Mouse (Mus musculus) megakaryocyte, embryonic 14.5 days (primary cell): ENCODE data around the gene Swt1. TPM values are rescaled to one million over a fixed set of nuclear protein-coding genes. Genes with fewer than 3 reads are reported as not detected.
"Not testable (repeated sequence)": the region's sequence is repeated elsewhere in the genome, so short reads cannot be mapped to it uniquely, and the experiment has no call there.

Experiments
- H3K27me3 ChIP-seq: replicated peaks from 2 replicates; pipeline ENCODE3; 2012; ENCODE audit warnings: inconsistent platforms
- H3K36me3 ChIP-seq: replicated peaks from 2 replicates; pipeline ENCODE3; 2012; ENCODE audit warnings: low read length, inconsistent platforms, mixed read lengths
- H3K4me1 ChIP-seq: 2 replicates; pipeline ENCODE4 v1.6.1; 2012; ENCODE audit warnings: inconsistent platforms
- H3K4me3 ChIP-seq: replicated peaks from 2 replicates; pipeline ENCODE3; 2012; ENCODE audit warnings: moderate library complexity, mild to moderate bottlenecking, inconsistent platforms
- H3K9me3 ChIP-seq: 2 replicates; pipeline ENCODE4 v1.6.1; 2012; ENCODE audit warnings: inconsistent platforms
- FLI1 ChIP-seq: IDR thresholded peaks from 2 replicates; pipeline ENCODE4 v1.6.1; 2012; ENCODE audit warnings: low read length, inconsistent platforms, mixed read lengths
- GATA1 ChIP-seq: IDR thresholded peaks from 3 replicates; pipeline ENCODE4 v1.6.1; 2012; ENCODE audit warnings: mixed read lengths, low read length, inconsistent platforms, borderline replicate concordance
- polyA plus RNA-seq: library from polyadenylated mRNA; stranded (reverse); fragments of >175 nt; gene quantifications from 2 replicates; pipeline ENCODE4 v1.2.3, GENCODE M21; 2012; ENCODE audit warnings: low replicate concordance; ENCODE audit not compliant: insufficient read depth

Gene Swt1
- polyA plus RNA-seq, result 0.76 and 0.89 TPM in 2 replicates

DNA sequence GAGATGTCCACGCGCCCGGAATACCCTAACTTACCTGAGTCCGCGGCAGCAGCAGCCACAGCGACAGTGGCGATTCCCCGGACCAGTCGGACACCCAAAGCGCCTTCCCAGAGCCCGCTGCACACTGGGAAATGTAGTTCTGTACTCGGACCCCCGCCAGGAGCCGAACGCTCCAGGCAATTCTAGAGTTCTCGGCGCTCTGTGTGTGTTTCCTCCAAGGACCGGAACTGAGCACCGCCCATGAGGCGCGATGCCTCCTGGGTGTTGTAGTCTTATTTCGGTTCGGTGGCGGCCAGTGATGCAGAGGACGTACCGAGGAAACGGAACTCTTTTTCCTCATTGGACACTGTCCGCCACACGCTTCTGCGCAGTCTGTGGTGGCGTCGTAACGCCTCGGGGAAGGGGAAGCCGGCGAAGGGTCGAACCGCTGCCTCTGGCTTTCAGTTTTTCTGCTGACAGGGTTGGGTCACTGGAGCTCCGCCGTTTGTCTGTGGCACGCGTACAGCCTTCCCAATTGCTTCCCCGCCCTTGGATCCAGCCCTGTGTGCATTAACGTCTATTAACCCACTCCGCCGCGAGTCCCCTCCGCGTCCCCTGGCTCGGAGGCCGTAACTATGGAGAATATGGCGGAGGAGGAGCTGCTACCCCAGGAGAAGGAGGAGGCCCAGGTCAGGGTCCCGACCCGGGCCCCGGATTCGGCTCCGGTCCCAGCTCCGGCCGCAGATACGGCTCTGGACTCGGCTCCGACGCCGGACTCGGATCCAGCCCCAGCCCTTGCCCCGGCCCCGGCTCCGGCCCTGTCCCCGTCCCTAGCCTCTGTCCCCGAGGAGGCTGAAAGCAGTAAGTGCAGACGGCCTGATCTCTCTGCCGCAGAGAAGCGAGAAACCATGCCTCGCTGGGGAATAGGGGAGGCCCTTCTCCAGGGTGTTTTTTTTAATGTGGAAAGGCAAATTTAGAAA lies at the start of gene Swt1, which contains the start of gene Trmt1l:
TSS of gene Swt1 (minus strand) at position 193 of the 959 bp plus-strand sequence.
TSS of gene Trmt1l (plus strand) at position 280 of the 959 bp plus-strand sequence.
- Histone ChIP-seq H3K4me3 (peak within 1 kb of the TSS; percentile 99), H3K9me3 (no peaks in the 10 kb centered on the region), H3K36me3 (peaks cover 22% of the 10 kb centered on the region), H3K4me1 (peaks cover 21% of the 10 kb centered on the region), H3K27me3 (no peaks in the 10 kb centered on the region)
- TF ChIP-seq FLI1 (peak; percentile 27; the same call in 1 of the 2 replicates), GATA1 (no peak)

DNA sequence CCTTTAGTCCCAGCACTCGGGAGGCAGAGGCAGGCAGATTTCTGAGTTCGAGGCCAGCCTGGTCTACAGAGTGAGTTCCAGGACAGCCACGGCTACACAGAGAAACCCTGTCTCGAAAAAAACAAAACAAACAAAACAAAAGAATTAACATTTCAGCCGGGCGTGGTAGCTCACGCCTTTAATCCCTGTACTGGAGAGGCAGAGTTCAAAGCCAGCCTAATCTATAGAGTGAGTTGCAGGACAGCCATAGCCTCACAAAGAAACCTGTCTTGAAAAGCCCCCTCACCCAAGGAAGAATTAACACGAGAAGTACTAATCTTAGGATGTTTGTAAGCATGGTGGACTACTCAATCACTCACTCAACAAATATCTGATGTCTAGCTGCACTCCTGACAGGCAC lies 44.1 kb upstream of the Swt1 start:
- not testable (repeated sequence) for H3K4me3 ChIP-seq, H3K4me1 ChIP-seq, H3K9me3 ChIP-seq, H3K27me3 ChIP-seq
- peaks cover 91% of the 10 kb centered on the region for H3K36me3 ChIP-seq

DNA sequence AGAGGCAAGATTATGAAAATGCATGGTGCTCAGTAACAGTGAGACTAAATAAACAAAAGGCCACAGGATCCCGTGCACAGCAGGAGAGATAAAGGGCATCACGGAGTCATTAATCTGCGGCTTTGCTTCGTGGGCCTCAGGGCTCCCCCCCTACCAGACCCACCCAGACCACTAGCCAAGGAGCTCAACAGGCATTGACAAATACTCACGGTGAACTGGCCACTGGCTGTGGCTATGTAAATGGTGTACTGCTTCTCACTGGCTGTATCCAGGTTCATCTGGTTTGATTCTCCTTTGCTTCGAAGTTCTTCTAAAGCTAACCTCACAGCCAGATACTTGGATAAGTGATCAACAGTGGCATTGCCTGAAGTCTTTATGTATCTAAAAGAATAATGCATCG lies 43.2 kb upstream of the Swt1 start:
- no peaks in the 10 kb centered on the region for H3K27me3 ChIP-seq
- no peak for TF ChIP-seq GATA1
- TF ChIP-seq FLI1, result no peak
- no peaks in the 10 kb centered on the region for H3K9me3 ChIP-seq
- no peaks in the 10 kb centered on the region for H3K4me1 ChIP-seq
- no peak overlapping the region for H3K4me3 ChIP-seq
- peaks cover 87% of the 10 kb centered on the region for H3K36me3 ChIP-seq

DNA sequence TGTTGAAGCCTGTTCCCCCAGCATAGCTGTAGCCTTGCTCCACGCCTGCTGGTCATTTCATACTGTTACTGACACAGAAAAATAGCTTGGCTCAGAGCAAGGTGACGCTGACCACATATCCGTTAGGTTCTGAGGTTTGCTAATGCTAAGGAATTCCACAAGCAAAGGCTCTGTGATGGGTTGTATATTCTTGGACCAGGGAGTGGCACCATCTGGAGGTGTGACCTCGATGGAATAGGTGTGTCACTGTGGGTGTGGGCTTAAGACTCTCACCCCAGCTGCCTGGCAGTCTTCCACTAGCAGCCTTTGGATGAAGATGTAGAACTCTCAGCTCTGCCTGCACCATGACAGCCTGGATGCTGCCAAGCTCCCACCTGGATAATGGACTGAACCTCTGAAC lies 38.3 kb upstream of the Swt1 start:
- Histone ChIP-seq H3K4me1 (peaks cover 5% of the 10 kb centered on the region), H3K36me3 (peaks cover 42% of the 10 kb centered on the region), H3K27me3 (no peaks in the 10 kb centered on the region), H3K9me3 (no peaks in the 10 kb centered on the region), H3K4me3 (no peak overlapping the region)
- TF ChIP-seq GATA1 (no peak), FLI1 (no peak)

DNA sequence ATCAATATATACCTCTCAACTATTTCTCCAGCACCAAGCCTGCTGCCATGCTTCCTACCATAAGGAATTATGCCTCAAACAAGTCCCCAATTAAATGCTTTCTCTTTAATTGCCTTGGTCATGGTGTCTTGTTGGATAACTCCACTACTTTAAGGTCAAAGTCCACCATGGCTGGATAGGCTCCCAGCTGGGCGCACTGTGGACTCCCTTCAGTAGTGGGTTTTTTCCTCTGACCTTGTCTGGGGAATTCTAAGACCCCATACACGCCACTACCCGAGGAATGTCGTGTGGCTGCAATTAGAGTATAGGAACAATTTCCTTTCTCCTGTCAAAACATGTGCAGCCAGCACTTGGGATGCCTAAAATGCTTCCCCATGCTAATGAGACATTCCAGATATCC lies 36.7 kb upstream of the Swt1 start:
- Histone ChIP-seq H3K9me3 (no peaks in the 10 kb centered on the region), H3K4me1 (peaks cover 5% of the 10 kb centered on the region), H3K4me3 (no peak overlapping the region), H3K36me3 (peaks cover 37% of the 10 kb centered on the region), H3K27me3 (no peaks in the 10 kb centered on the region)
- TF ChIP-seq FLI1 (no peak), GATA1 (no peak)

DNA sequence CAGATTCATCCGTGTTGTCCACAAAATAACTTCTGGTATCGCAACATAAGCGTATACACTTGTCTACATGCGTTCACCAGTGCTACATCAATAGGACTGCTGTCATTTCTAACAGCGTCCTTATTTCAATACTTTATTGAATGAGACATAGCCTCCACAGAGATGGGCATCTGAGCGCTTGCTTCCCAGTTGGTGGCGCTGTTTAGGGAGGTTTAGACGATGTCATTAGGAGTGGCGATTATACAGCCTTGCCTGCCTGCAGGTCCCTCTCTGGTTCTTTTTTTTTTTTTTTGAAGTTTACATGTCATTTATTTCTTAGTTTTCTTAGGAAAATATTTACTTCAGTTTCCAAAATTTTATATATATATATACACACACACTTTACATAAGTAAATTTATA lies 33.0 kb upstream of the Swt1 start:
- H3K9me3 ChIP-seq, result no peaks in the 10 kb centered on the region

DNA sequence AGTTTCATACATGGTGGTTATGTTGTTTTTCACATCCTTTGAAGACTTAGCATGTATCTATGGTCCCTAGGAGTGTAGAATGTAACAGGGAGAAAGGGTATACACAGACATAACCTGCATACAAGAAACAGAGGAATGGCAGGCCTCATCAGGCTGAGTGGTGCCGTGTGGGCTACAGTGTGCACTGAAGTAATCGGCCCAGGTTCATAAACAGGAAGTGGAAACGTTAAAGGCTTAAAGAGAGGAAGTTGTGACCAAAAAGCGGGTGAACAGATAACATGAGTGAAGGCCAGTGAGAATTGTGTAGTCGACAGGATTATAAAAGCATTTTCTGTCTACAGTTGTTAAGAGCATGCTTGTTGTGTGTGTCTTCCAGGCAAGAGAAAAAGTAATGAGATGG lies 28.8 kb upstream of the Swt1 start:
- Histone ChIP-seq H3K36me3 (peaks cover 77% of the 10 kb centered on the region), H3K4me3 (no peak overlapping the region), H3K9me3 (no peaks in the 10 kb centered on the region), H3K4me1 (peaks cover 12% of the 10 kb centered on the region), H3K27me3 (no peaks in the 10 kb centered on the region)
- no peak for TF ChIP-seq GATA1
- TF ChIP-seq FLI1, result no peak

More for the DNA sequence above, 33.0 kb upstream of the Swt1 start:
- peaks cover 47% of the 10 kb centered on the region for H3K36me3 ChIP-seq
- peaks cover 16% of the 10 kb centered on the region for H3K4me1 ChIP-seq
- H3K4me3 ChIP-seq, result no peak overlapping the region
- no peaks in the 10 kb centered on the region for H3K27me3 ChIP-seq
- no peak for TF ChIP-seq GATA1
- no peak for TF ChIP-seq FLI1

DNA sequence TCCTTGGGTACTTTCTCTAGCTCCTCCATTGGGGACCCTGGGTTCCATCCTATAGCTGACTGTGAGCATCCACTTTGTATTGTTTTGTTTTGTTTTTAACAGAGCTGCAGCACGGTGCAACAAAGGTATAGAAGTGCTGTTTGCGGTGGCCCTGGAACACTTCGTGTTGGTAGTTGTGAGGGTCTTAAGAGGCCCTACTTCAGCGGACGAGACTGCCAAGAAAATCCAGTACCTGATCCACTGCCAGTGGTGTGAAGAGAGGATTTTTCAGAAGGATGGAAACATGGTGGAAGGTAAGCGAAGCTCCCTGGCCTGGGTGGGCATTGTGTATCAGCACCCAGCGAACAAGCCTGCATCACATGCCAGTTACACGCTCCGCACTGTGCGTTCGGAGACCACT lies 23.7 kb upstream of the Swt1 start:
- Histone ChIP-seq H3K9me3 (no peaks in the 10 kb centered on the region), H3K4me3 (no peak overlapping the region), H3K36me3 (peaks cover 78% of the 10 kb centered on the region), H3K4me1 (peaks cover 7% of the 10 kb centered on the region), H3K27me3 (no peaks in the 10 kb centered on the region)
- TF ChIP-seq FLI1 (no peak), GATA1 (no peak)

DNA sequence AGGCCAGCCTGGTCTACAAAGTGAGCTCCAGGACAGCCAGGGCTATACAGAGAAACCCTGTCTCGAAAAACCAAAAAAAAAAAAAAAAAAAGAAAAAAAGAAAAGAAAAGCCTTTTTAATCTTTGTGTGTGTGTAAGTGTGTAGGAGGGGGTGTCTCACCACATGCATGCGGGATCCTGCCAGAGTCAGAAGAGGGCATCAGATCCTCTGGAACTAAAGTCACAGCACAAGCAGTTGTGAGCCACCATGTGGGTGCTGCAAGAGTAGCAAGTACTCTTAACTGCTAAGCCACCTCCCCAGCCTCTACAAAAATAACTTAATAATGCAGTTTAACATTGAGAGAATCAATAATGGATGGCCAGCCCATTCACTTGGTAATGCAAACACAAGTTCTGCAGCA lies 22.6 kb upstream of the Swt1 start:
- Histone ChIP-seq H3K4me3 (no peak overlapping the region), H3K27me3 (no peaks in the 10 kb centered on the region), H3K36me3 (peaks cover 78% of the 10 kb centered on the region), H3K9me3 (no peaks in the 10 kb centered on the region), H3K4me1 (no peaks in the 10 kb centered on the region)
- TF ChIP-seq FLI1, result no peak
- no peak for TF ChIP-seq GATA1

DNA sequence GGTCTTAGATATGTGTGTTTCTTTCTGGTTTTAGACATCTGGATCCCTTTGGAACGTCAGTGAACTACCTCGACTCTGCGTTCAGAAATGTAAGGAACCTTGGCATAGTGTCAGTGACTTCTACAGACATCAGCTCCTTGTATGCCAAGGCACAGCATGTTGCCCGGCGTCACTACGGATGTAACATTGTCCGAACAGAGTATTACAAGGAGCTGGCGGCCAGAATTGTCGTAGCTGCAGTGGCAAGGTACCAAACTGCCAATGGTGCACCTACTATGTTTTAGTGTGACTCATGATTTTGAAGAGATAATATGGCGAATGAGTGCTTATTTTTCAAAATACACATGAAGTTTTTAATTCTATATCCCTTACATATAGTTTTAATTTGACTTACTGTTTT lies 21.6 kb upstream of the Swt1 start:
- Histone ChIP-seq H3K9me3 (no peaks in the 10 kb centered on the region), H3K4me1 (no peaks in the 10 kb centered on the region), H3K36me3 (peaks cover 81% of the 10 kb centered on the region), H3K27me3 (no peaks in the 10 kb centered on the region), H3K4me3 (no peak overlapping the region)
- no peak for TF ChIP-seq GATA1
- no peak for TF ChIP-seq FLI1
